Mouse (Mus musculus) frontal cortex, postnatal 10 days (tissue): ENCODE results near the gene Asic1.
A peak's percentile ranks its signal among the peaks of the same experiment; 100 is the strongest.
"Not testable (repeated sequence)": the region's sequence is repeated elsewhere in the genome, so short reads cannot be mapped to it uniquely, and the experiment has no call there.

ENCODE experiments used
- DNase-seq, 2 experiments: peaks; one replicate each; pipeline ENCODE4 v3.0.0; 2022; ENCODE audit warnings: low spot score in 2 of 2, mixed read lengths in 1 of 2

The Asic1 gene

GRCm38 (mm10) chr15:99663964-99664599, 6.1 kb upstream of the Asic1 start:
- peak in 1 of 2 experiments; percentile 69 for DNase-seq

GRCm38 (mm10) chr15:99664600-99665451, 5.3 kb upstream of the Asic1 start:
- peak in 1 of 2 experiments; percentile 57 for DNase-seq

DNA sequence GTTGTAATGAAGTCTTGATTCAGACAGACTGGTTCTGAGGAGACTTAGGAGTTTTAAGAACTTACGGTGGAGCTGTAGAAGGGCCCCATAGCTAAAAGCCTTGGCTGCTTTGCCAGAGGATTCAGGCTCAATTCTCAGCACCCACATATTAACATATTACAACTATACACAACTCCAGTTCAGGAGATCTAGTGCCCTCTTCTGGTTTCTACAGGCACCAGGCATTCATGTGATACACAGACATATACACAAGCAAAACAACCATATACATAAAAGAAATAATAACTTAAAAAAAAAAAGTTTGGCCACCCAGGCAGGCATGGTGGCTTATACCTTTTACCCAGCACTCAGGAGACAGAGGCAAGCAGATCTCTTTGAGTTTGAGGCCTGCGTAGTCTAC, 2.6 kb upstream of the Asic1 start:
- DNase-seq: no peak

DNA sequence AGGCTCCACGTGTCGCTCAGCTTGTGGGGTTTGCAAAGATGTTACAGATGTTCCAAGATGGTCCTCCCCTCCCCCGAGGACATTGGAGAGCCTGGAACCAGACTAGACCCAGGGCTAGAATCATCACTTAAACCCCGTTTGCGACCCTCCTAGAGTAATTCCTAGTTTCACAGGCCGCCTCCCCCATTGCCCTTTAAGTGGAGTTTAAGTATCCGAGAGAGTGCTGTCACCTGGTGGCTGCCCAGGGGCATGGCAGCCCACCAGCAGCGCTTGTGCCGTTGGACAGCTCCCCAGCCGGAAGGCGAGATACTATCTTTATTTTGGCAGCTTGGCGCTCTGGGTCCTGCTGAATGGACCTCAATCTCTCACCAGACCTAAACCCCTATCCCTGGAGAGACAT, 1.3 kb upstream of the Asic1 start:
- DNase-seq: peak in 1 of 2 experiments; percentile 78

DNA sequence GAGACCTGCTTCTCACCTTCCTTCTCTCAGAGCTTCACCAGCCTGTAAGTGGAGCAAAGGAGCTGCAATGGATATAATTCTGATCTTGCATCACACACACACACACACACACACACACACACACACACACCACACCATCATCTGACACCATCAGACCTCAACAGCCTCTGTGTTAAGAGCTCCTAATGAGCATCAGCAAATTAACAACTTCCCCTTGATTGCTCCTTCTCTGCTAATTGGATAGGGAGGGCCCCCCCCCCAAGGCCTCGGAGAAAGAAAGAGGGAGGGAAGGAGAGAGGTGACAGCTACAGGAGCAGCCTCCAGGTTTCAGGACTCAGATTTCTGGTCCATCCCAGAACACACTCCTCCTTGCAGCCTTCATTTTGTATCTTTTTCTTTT, 776 bp upstream of the Asic1 start:
- no peak for DNase-seq

DNA sequence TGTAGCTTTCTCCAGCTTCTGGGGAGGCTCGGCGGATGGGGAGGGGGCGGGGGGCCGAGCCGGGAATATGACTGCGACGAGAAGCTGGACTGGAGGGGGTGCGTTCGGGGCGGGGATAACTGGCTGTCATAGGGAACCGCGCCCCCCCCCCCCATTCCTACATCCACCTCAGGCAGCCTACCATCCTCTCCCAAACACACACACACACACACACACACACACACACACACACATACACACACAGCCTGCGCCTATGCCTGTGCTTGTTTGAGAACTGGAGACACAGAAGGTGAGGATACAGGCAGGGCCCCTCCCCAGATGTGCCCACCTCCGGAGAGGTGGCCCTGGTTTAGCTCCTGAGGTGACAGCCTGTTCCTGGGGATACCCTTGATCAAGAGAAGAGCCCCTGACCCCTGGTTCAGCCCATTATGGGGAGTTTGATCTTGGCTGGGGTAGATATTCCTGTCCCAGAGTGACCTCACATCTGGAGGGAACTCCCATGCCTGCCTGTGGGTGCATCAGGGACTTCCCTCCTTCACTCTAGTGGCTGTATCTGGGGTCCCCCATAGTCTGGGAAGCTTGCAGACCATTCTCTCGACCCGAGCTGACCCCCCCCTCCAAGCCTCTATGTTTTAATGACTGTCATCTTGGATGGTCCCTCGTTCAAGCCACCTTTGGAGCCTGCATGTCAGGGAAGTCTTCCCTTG, 949 bp downstream of the Asic1 start:
- DNase-seq: no peak

- DNase-seq: no peak
Observed at GRCm38 (mm10) chr15:99671783-99672182, 1.6 kb downstream of the Asic1 start.

GRCm38 (mm10) chr15:99674866-99675265, 4.7 kb downstream of the Asic1 start:
- no peak for DNase-seq

DNA sequence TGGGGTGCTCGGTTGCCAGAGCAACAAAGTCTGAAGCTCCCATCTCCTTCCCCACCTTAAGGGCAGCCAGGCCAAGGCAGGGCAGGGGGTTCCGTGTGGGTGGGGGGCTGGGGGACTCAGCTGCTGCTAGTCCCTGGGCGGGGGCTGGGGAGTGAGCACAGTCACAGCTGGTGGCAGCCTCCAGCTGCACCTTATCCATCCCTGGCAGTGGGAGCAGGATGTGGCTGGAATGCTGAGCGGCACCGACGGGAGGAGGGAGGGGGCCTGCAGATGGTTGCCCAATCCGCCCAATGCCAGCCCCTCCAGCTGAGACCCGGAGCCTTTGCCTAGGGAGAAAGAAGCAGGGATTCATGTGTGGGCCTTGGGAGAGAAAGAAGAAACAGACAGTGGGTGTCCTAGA, 6.9 kb downstream of the Asic1 start:
- DNase-seq: peak; percentile 44 to 63

DNA sequence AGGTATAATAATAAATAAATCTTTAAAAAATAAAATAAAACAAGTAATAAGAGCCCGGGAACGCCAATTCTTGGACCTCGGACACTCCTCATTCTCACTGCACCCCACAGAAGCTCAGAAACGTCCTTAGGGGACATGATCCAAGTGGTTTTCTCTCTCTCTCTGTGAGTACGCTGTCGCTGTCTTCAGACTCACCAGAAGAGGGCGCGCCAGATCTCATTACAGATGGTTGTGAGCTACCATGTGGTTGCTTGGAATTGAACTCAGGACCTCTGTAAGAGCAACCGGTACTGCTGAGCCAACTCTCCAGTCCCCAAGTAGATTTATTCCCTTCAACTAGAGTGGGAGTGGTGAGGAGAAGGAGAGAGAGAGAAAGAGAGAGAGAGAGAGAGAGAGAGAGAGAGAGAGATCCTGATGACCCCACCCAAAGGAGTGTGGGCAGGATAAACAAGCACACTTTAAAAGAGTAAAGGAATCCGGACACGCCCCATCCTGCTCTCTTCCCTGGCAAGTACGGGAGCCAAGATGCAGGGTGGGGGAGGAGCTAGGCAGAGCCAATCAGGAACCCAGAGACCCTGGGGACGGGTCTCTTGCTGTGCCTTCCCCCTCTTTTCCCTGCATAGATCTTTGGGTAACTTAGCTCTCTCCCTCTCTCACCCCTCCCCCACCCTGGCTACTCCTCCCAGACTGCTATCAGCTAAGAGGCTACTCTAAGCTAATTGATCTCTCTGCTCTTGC, 8.1 kb downstream of the Asic1 start:
- no peak for DNase-seq

GRCm38 (mm10) chr15:99679008-99679407, 8.8 kb downstream of the Asic1 start:
- no peak for DNase-seq

DNA sequence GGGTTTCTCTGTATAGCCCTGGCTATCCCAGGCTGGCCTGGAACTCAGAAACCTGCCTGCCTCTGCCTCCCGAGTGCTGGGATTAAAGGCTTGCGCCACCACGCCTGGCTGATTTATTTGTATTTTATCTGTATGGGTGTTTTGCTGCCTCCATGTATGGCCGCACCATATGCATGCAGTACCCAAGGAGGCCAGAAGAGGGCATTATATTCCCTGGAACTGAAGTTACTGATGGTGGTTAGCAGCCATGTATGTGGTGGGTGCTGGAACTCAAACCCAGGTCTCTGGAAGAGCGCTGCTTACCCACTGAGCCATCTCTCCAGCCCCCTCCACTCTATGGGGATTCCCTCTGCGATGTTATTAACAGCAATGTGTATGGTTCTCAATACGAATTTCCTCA, 12.7 kb downstream of the Asic1 start:
- DNase-seq: no peak

GRCm38 (mm10) chr15:99684156-99684555, 14.0 kb downstream of the Asic1 start:
- no peak for DNase-seq

DNA sequence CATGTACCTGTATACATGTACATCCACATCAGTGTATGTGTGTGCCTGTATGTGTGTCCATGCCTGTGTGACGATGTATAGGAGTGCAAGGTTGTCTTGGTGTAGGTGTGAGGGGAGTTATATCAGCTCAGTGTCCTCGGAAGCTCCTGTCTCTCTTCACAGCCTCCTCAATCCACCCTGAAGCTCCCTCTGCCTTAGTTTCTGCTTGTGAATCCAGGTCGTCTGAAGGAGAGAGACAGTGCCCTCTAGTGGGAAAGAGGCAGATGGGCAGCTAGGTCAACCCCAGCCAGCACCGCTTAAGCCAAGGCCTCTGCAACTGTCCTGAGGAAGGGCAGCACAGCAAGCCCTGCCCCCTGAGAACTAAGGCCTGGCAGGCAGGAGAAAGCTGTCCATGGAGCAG, 18.5 kb downstream of the Asic1 start:
- peak in 1 of 2 experiments; percentile 47 for DNase-seq

- no peak for DNase-seq
Observed at GRCm38 (mm10) chr15:99690924-99691323, 20.8 kb downstream of the Asic1 start.

GRCm38 (mm10) chr15:99691976-99692375, 21.8 kb downstream of the Asic1 start:
- no peak for DNase-seq

DNA sequence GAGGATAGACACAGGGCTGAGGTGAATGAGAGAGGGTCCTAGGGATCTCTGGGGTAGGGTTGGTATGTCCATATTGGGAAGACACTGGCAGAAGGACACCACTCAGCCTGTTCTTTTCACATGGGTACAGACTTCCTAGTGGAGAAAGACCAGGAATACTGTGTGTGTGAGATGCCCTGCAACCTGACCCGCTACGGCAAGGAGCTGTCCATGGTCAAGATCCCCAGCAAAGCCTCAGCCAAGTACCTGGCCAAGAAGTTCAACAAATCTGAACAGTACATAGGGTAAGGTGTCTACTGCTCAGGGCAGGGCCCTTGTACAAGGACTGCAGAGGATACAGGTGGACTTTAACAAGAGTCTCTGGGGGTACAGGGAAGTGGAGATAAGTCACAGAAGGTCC, 27.1 kb downstream of the Asic1 start:
- no peak for DNase-seq

- no peak for DNase-seq
Observed at GRCm38 (mm10) chr15:99698533-99699085, 28.4 kb downstream of the Asic1 start.

GRCm38 (mm10) chr15:99699715-99700114, 29.5 kb downstream of the Asic1 start:
- no peak for DNase-seq

DNA sequence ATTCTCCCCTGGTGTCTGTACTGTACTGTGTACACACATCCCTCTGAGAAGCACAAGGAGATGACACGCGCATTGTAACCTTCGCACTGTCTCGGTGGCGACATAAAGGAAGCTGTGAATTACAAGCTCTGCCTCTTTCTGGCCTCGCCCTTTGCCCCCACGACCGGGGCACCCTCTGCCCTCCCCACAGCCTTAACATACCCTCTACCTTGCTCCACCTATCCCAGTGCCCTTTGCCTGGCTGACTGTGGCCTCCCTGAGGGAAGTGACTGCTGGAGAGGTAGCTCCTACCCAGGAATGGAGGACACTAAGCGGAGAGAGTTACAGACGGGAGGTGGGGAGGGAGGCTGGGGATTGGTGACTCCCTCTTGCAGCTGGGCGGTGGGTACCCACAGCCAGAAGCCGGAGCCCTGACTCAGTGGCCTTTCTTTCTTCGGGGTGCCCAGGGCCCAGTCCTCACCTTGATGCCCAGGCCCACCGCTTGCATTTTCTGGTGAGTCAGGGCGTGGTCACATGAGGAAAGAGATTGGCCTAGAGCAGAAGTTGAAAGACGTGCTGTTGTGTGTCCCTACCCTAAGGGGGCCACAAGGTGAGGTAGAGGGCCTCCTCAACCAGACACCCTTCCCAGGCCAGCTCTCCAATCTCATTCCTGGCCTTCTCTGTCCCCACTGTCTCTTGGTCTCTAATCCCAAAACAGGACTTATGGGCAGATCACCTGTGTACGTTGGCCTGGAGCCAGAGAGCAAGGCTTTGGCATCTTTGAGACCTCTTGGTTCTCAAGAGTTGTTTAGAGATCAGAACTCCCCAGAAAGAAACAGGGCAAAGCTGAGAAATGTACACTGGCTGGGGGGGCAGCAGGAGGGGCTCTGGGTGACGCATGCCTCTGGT, 30.3 kb downstream of the Asic1 start:
- DNase-seq: no peak

GRCm38 (mm10) chr15:99701640-99701998, 31.5 kb downstream of the Asic1 start:
- not testable (repeated sequence) for DNase-seq
